Mouse (Mus musculus) hindbrain, postnatal 0 days (tissue): ENCODE measurements around the gene Stat4. TPM values are rescaled to one million over a fixed set of nuclear protein-coding genes. Genes with fewer than 3 reads are reported as not detected.

Experiments used
- ATAC-seq: fragments of 200-750 bp; cut with Nextera tagmentation; 2 replicates; pipeline ENCODE4 v1.8.0; 2017; ENCODE audit warnings: mild to moderate bottlenecking, moderate TSS enrichment, moderate library complexity
- DNase-seq: peaks from one replicate; pipeline ENCODE4 v3.0.0-alpha.2; 2015; ENCODE audit warnings: low spot score
- H3K27ac ChIP-seq: fragments of 300-500 bp; sonication (generic); 2 replicates; pipeline ENCODE4 v1.5.1; 2014; ENCODE audit warnings: mild to moderate bottlenecking
- H3K27me3 ChIP-seq: fragments of 300-500 bp; sonication (generic); 2 replicates; pipeline ENCODE4 v1.6.1; 2014; ENCODE audit warnings: low read length, mixed read lengths; ENCODE audit not compliant: insufficient read depth
- H3K36me3 ChIP-seq: fragments of 300-500 bp; sonication (generic); 2 replicates; pipeline ENCODE4 v1.6.1; 2014; ENCODE audit warnings: low read length, mixed read lengths; ENCODE audit not compliant: insufficient read depth
- H3K4me1 ChIP-seq: fragments of 300-500 bp; sonication (generic); 2 replicates; pipeline ENCODE4 v1.6.1; 2014; ENCODE audit warnings: antibody characterized with exemption, low read length, mixed read lengths; ENCODE audit not compliant: insufficient read depth
- H3K4me2 ChIP-seq: fragments of 300-500 bp; sonication (generic); 2 replicates; pipeline ENCODE4 v1.6.1; 2014; ENCODE audit warnings: low read depth, mild to moderate bottlenecking, low read length, moderate library complexity, mixed read lengths
- H3K4me3 ChIP-seq: fragments of 300-500 bp; sonication (generic); 2 replicates; pipeline ENCODE4 v1.5.1; 2014; ENCODE audit warnings: low read length
- H3K9ac ChIP-seq: fragments of 300-500 bp; sonication (generic); replicated peaks from 2 replicates; pipeline ENCODE4 v1.6.1; 2014; ENCODE audit warnings: mild to moderate bottlenecking, low read length, moderate library complexity, mixed read lengths
- H3K9me3 ChIP-seq: fragments of 300-500 bp; sonication (generic); 2 replicates; pipeline ENCODE4 v1.6.1; 2016; ENCODE audit warnings: low read length, mixed read lengths
- CTCF ChIP-seq: IDR thresholded peaks from 2 replicates; pipeline ENCODE4 v1.5.1; 2016; ENCODE audit warnings: antibody characterized with exemption, control low read depth, low read depth
- WGBS: fragments of 180-500 bp; shearing (Covaris S2); extraction: QIAGEN DNeasy Blood & Tissue Kit; methylation state at CpG from one replicate; pipeline ENCODE4 v1.1.7; 2014; 5-methylcytosine and 5-hydroxymethylcytosine counted together
- polyA plus RNA-seq: library from polyadenylated mRNA; unstranded; fragments of >200 nt; fragmentation: Nextera tagmentation; extraction: Ambion mirVana; gene quantifications from 2 replicates; pipeline ENCODE4 v1.2.1, GENCODE M21; 2015
- total RNA-seq: library from RNA; depleted of rRNA; stranded (reverse); fragments of >200 nt; gene quantifications from 2 replicates; pipeline ENCODE4 v1.2.3, GENCODE M21; 2014

Gene Stat4
- total and polyA plus RNA-seq, 2 experiments from 2014 or later, result 0.31 to 0.78 TPM

GRCm38 (mm10) chr1:52113067-52113665 is 126.2 kb downstream of the Stat4 start:
- Histone ChIP-seq H3K9me3 (no peaks in the 10 kb centered on the region), H3K4me1 (no peaks in the 10 kb centered on the region), H3K9ac (peak overlapping the region; percentile 55), H3K4me3 (peak overlapping the region; percentile 31), H3K27me3 (no peaks in the 10 kb centered on the region), H3K4me2 (peak overlapping the region; percentile 58), H3K27ac (peak overlapping the region; percentile 89), H3K36me3 (no peaks in the 10 kb centered on the region)
- peak; percentile 9 for ATAC-seq
- WGBS, result 22% methylated on average over 7 of the region's 7 CpGs
- peak; percentile 9 for DNase-seq
- TF ChIP-seq CTCF, result no peak

- peak; percentile 93 for TF ChIP-seq CTCF
- H3K27ac ChIP-seq, result peak overlapping the region; percentile 89
Measured at GRCm38 (mm10) chr1:52113666-52114069, 126.7 kb downstream of the Stat4 start.

GRCm38 (mm10) chr1:52116441-52116840 is 129.5 kb downstream of the Stat4 start:
- no peak overlapping the region for H3K27ac ChIP-seq
- no peak overlapping the region for H3K4me2 ChIP-seq
- no peak overlapping the region for H3K4me3 ChIP-seq
- no peak overlapping the region for H3K9ac ChIP-seq
- no peaks in the 10 kb centered on the region; the same call in 1 of the 2 replicates for H3K4me1 ChIP-seq
- no peaks in the 10 kb centered on the region for H3K9me3 ChIP-seq
- DNase-seq (no peak), ATAC-seq (no peak)
- no peaks in the 10 kb centered on the region for H3K27me3 ChIP-seq
- WGBS, result 76% methylated on average over 3 of the region's 3 CpGs
- H3K36me3 ChIP-seq, result no peaks in the 10 kb centered on the region
- TF ChIP-seq CTCF, result no peak

More at GRCm38 (mm10) chr1:52113666-52114069, 126.7 kb downstream of the Stat4 start:
- WGBS, result under 1% methylated on average over 32 of the region's 32 CpGs
- no peaks in the 10 kb centered on the region for H3K9me3 ChIP-seq
- DNase-seq (peak; percentile 98), ATAC-seq (peak; percentile 98)
- H3K4me3 ChIP-seq, result peak overlapping the region; percentile 31
- peak overlapping the region; percentile 58 for H3K4me2 ChIP-seq
- peak overlapping the region; percentile 55 for H3K9ac ChIP-seq
- no peaks in the 10 kb centered on the region for H3K4me1 ChIP-seq
- H3K36me3 ChIP-seq, result no peaks in the 10 kb centered on the region
- H3K27me3 ChIP-seq, result no peaks in the 10 kb centered on the region

GRCm38 (mm10) chr1:52117777-52118176 is 130.8 kb downstream of the Stat4 start:
- H3K4me2 ChIP-seq, result no peak overlapping the region
- WGBS, result 100% methylated on average over 1 of the region's 1 CpGs
- H3K9ac ChIP-seq, result no peak overlapping the region
- no peak for TF ChIP-seq CTCF
- no peaks in the 10 kb centered on the region for H3K9me3 ChIP-seq
- H3K27me3 ChIP-seq, result no peaks in the 10 kb centered on the region
- no peak overlapping the region for H3K27ac ChIP-seq
- ATAC-seq (no peak), DNase-seq (no peak)
- H3K36me3 ChIP-seq, result no peaks in the 10 kb centered on the region
- H3K4me1 ChIP-seq, result no peaks in the 10 kb centered on the region; the same call in 1 of the 2 replicates
- no peak overlapping the region for H3K4me3 ChIP-seq

- peak; percentile 51 for TF ChIP-seq CTCF
- no peaks in the 10 kb centered on the region for H3K27me3 ChIP-seq
- no peaks in the 10 kb centered on the region; the same call in 1 of the 2 replicates for H3K4me1 ChIP-seq
- H3K27ac ChIP-seq, result peak within 1 kb of the TSS; percentile 37; the same call in 1 of the 2 replicates
- no peaks in the 10 kb centered on the region for H3K36me3 ChIP-seq
- peak within 1 kb of the TSS; percentile 56 for H3K9ac ChIP-seq
- peak within 1 kb of the TSS; percentile 96 for H3K4me2 ChIP-seq
- H3K9me3 ChIP-seq, result no peaks in the 10 kb centered on the region
- 4% methylated on average over 36 of the region's 37 CpGs for WGBS
- peak within 1 kb of the TSS; percentile 62 for H3K4me3 ChIP-seq
- ATAC-seq (peak; percentile 94), DNase-seq (peak; percentile 92)
Measured at GRCm38 (mm10) chr1:52118860-52119591, 132.1 kb downstream of the Stat4 start, which contains the start of gene Stat1. Gene Stat1, plus strand, starts transcription at chr1:52119440.

GRCm38 (mm10) chr1:52119691-52120090 is 132.7 kb downstream of the Stat4 start:
- ATAC-seq (peak; percentile 38), DNase-seq (peak; percentile 18)
- no peaks in the 10 kb centered on the region for H3K27me3 ChIP-seq
- no peak for TF ChIP-seq CTCF
- no peaks in the 10 kb centered on the region; the same call in 1 of the 2 replicates for H3K4me1 ChIP-seq
- H3K27ac ChIP-seq, result peak overlapping the region; percentile 37; the same call in 1 of the 2 replicates
- peak overlapping the region; percentile 62 for H3K4me3 ChIP-seq
- H3K36me3 ChIP-seq, result no peaks in the 10 kb centered on the region
- peak overlapping the region; percentile 56 for H3K9ac ChIP-seq
- no peaks in the 10 kb centered on the region for H3K9me3 ChIP-seq
- WGBS, result under 1% methylated on average over 20 of the region's 20 CpGs
- H3K4me2 ChIP-seq, result peak overlapping the region; percentile 96
